Mouse (Mus musculus): Measurements from ENCODE around the gene Ppp1r3c. TPM values are rescaled to one million over a fixed set of nuclear protein-coding genes. Genes with fewer than 3 reads are reported as not detected.

The Ppp1r3c gene
- polyA plus RNA-seq, 1 experiment, result not detected

GRCm38 (mm10) chr19:36728741-36729460, 7.6 kb downstream of the Ppp1r3c start:
- TF ChIP-seq TAL1 (IDR thresholded peaks at IDR 0.05; ENCODE audit: low read length), result no peak
- no peak for TF ChIP-seq GATA1 (IDR thresholded peaks at IDR 0.05; ENCODE audit: low read length)

GRCm38 (mm10) chr19:36724970-36725369, 11.5 kb downstream of the Ppp1r3c start:
- Histone ChIP-seq H3K27me3 (ENCODE audit: control insufficient read depth) (no peaks in the 10 kb centered on the region), H3K4me3 (replicated peaks) (no peak overlapping the region), H3K4me1 (ENCODE audit: control insufficient read depth) (no peaks in the 10 kb centered on the region), H3K9me3 (ENCODE audit: control insufficient read depth, low read length) (no peaks in the 10 kb centered on the region), H3K36me3 (ENCODE audit: control insufficient read depth) (no peaks in the 10 kb centered on the region)
- TF ChIP-seq TAL1 (IDR thresholded peaks at IDR 0.05; ENCODE audit: low read length), result no peak
- TF ChIP-seq GATA1 (IDR thresholded peaks at IDR 0.05; ENCODE audit: low read length), result no peak

More at GRCm38 (mm10) chr19:36728741-36729460, 7.6 kb downstream of the Ppp1r3c start:
- H3K4me3 ChIP-seq (replicated peaks), result no peak overlapping the region
- H3K36me3 ChIP-seq (ENCODE audit: control insufficient read depth), result no peaks in the 10 kb centered on the region
- H3K4me1 ChIP-seq (ENCODE audit: control insufficient read depth), result no peaks in the 10 kb centered on the region
- no peaks in the 10 kb centered on the region for H3K9me3 ChIP-seq (ENCODE audit: control insufficient read depth, low read length)
- no peaks in the 10 kb centered on the region for H3K27me3 ChIP-seq (ENCODE audit: control insufficient read depth)

- no peak for TF ChIP-seq TAL1 (IDR thresholded peaks at IDR 0.05; ENCODE audit: low read length)
- TF ChIP-seq GATA1 (IDR thresholded peaks at IDR 0.05; ENCODE audit: low read length), result no peak
- H3K9me3 ChIP-seq (ENCODE audit: control insufficient read depth, low read length), result no peaks in the 10 kb centered on the region
- H3K4me1 ChIP-seq (ENCODE audit: control insufficient read depth), result no peaks in the 10 kb centered on the region
- no peaks in the 10 kb centered on the region for H3K36me3 ChIP-seq (ENCODE audit: control insufficient read depth)
- H3K27me3 ChIP-seq (ENCODE audit: control insufficient read depth), result no peaks in the 10 kb centered on the region
- no peak overlapping the region for H3K4me3 ChIP-seq (replicated peaks)
Measured at GRCm38 (mm10) chr19:36721139-36721538, 15.3 kb downstream of the Ppp1r3c start.

- no peaks in the 10 kb centered on the region for H3K27me3 ChIP-seq (ENCODE audit: control insufficient read depth)
- H3K4me3 ChIP-seq (replicated peaks), result no peak overlapping the region
- H3K9me3 ChIP-seq (ENCODE audit: control insufficient read depth, low read length), result no peaks in the 10 kb centered on the region
- no peaks in the 10 kb centered on the region for H3K4me1 ChIP-seq (ENCODE audit: control insufficient read depth)
- H3K36me3 ChIP-seq (ENCODE audit: control insufficient read depth), result no peaks in the 10 kb centered on the region
- TF ChIP-seq TAL1 (IDR thresholded peaks at IDR 0.05; ENCODE audit: low read length) (no peak), GATA1 (IDR thresholded peaks at IDR 0.05; ENCODE audit: low read length) (no peak)
Measured at GRCm38 (mm10) chr19:36716221-36716620, 20.2 kb downstream of the Ppp1r3c start.

GRCm38 (mm10) chr19:36715591-36715990, 20.9 kb downstream of the Ppp1r3c start:
- no peaks in the 10 kb centered on the region for H3K36me3 ChIP-seq (ENCODE audit: control insufficient read depth)
- H3K9me3 ChIP-seq (ENCODE audit: control insufficient read depth, low read length), result no peaks in the 10 kb centered on the region
- TF ChIP-seq TAL1 (IDR thresholded peaks at IDR 0.05; ENCODE audit: low read length), result no peak
- no peak for TF ChIP-seq GATA1 (IDR thresholded peaks at IDR 0.05; ENCODE audit: low read length)
- H3K27me3 ChIP-seq (ENCODE audit: control insufficient read depth), result no peaks in the 10 kb centered on the region
- no peaks in the 10 kb centered on the region for H3K4me1 ChIP-seq (ENCODE audit: control insufficient read depth)
- no peak overlapping the region for H3K4me3 ChIP-seq (replicated peaks)

GRCm38 (mm10) chr19:36714492-36714891, 22.0 kb downstream of the Ppp1r3c start:
- no peaks in the 10 kb centered on the region for H3K27me3 ChIP-seq (ENCODE audit: control insufficient read depth)
- no peak for TF ChIP-seq GATA1 (IDR thresholded peaks at IDR 0.05; ENCODE audit: low read length)
- TF ChIP-seq TAL1 (IDR thresholded peaks at IDR 0.05; ENCODE audit: low read length), result no peak
- no peak overlapping the region for H3K4me3 ChIP-seq (replicated peaks)
- no peaks in the 10 kb centered on the region for H3K36me3 ChIP-seq (ENCODE audit: control insufficient read depth)
- H3K9me3 ChIP-seq (ENCODE audit: control insufficient read depth, low read length), result no peaks in the 10 kb centered on the region
- H3K4me1 ChIP-seq (ENCODE audit: control insufficient read depth), result no peaks in the 10 kb centered on the region

- TF ChIP-seq GATA1 (IDR thresholded peaks at IDR 0.05; ENCODE audit: low read length) (no peak), TAL1 (IDR thresholded peaks at IDR 0.05; ENCODE audit: low read length) (no peak)
- no peaks in the 10 kb centered on the region for H3K36me3 ChIP-seq (ENCODE audit: control insufficient read depth)
- no peak overlapping the region for H3K4me3 ChIP-seq (replicated peaks)
- H3K4me1 ChIP-seq (ENCODE audit: control insufficient read depth), result no peaks in the 10 kb centered on the region
- H3K27me3 ChIP-seq (ENCODE audit: control insufficient read depth), result no peaks in the 10 kb centered on the region
- H3K9me3 ChIP-seq (ENCODE audit: control insufficient read depth, low read length), result no peaks in the 10 kb centered on the region
Measured at GRCm38 (mm10) chr19:36713092-36713491, 23.4 kb downstream of the Ppp1r3c start.

- Histone ChIP-seq H3K4me3 (replicated peaks) (no peak overlapping the region), H3K36me3 (ENCODE audit: control insufficient read depth) (no peaks in the 10 kb centered on the region), H3K9me3 (ENCODE audit: control insufficient read depth, low read length) (no peaks in the 10 kb centered on the region), H3K27me3 (ENCODE audit: control insufficient read depth) (no peaks in the 10 kb centered on the region), H3K4me1 (ENCODE audit: control insufficient read depth) (no peaks in the 10 kb centered on the region)
- no peak for TF ChIP-seq TAL1 (IDR thresholded peaks at IDR 0.05; ENCODE audit: low read length)
- TF ChIP-seq GATA1 (IDR thresholded peaks at IDR 0.05; ENCODE audit: low read length), result no peak
Measured at GRCm38 (mm10) chr19:36706195-36706594, 30.3 kb downstream of the Ppp1r3c start.

- H3K9me3 ChIP-seq (ENCODE audit: control insufficient read depth, low read length), result no peaks in the 10 kb centered on the region
- no peaks in the 10 kb centered on the region for H3K27me3 ChIP-seq (ENCODE audit: control insufficient read depth)
- no peaks in the 10 kb centered on the region for H3K4me1 ChIP-seq (ENCODE audit: control insufficient read depth)
- H3K36me3 ChIP-seq (ENCODE audit: control insufficient read depth), result no peaks in the 10 kb centered on the region
- H3K4me3 ChIP-seq (replicated peaks), result no peak overlapping the region
- TF ChIP-seq TAL1 (IDR thresholded peaks at IDR 0.05; ENCODE audit: low read length) (no peak), GATA1 (IDR thresholded peaks at IDR 0.05; ENCODE audit: low read length) (no peak)
Measured at GRCm38 (mm10) chr19:36705286-36706146, 30.9 kb downstream of the Ppp1r3c start.
